In the genomic region with DNA sequence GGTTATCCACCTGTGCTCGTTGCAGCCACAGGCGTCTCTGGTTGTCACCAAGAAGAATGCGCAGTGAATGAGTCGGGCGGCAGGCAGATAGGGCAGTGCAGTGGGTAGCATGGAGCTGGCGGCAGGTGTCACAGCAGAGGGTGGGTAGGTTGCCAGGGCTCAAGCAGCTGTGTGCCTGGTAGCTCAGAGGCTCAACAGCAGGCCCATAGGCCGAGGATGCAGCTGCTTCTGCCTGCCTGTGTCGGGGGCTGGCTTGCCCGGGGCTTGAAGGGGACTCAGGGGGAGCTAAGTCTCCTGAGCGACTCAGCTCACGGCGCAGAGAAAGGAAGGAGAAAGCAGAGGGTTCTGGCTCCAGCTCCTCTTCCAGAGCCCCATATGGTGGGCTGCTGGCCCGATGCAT, we compare ENCODE assay signal across 16 mouse cellular contexts. TPM values are rescaled to one million over a fixed set of nuclear protein-coding genes. Genes with fewer than 3 reads are reported as not detected.
DNase-seq lines count a peak whose midpoint lies in the region; ATAC-seq and TF ChIP-seq lines count a peak whose summit lies in the region.
"Had no signal": no experiment of that assay in that cellular context is flagged by ENCODE, and none has a peak within 500 bp of the region (broad histone marks: within the 10 kb centered on the region; RNA-seq: fewer than 3 reads in every experiment).

No protein-coding gene starts in this region.

- ATAC-seq in kidney, embryonic 14.5 days (ENCODE audit: low FRiP score, low TSS enrichment) = no peak
- ATAC-seq in midbrain, postnatal 0 days (ENCODE audit: low FRiP score) = no peak
- no peak for ATAC-seq in midbrain, embryonic 15.5 days (replicated peaks)
- ATAC-seq: forebrain, postnatal 0 days had no signal

- H3K27ac ChIP-seq in kidney, embryonic 14.5 days (ENCODE audit: low read depth, low read length) = no peak overlapping the region
- no peak overlapping the region for H3K27ac ChIP-seq in midbrain, postnatal 0 days (ENCODE audit: low read depth, low read length)
- H3K27ac ChIP-seq in midbrain, embryonic 15.5 days = no peak overlapping the region
- H3K27ac ChIP-seq in embryonic facial prominence, embryonic 10.5 days (replicated peaks) = no peak overlapping the region
- H3K27ac ChIP-seq: heart, adult 2 months; neural tube, embryonic 15.5 days had no signal

- H3K4me2 ChIP-seq in kidney, embryonic 14.5 days (replicated peaks; ENCODE audit: low read depth, low read length) = no peak overlapping the region
- H3K4me2 ChIP-seq in midbrain, postnatal 0 days (ENCODE audit: low read depth, low read length, poor library complexity, severe bottlenecking) = no peak overlapping the region
- H3K4me2 ChIP-seq in midbrain, embryonic 15.5 days = no peak overlapping the region
- H3K4me2 ChIP-seq: neural tube, embryonic 15.5 days had no signal

- peaks cover 13% of the 10 kb centered on the region for H3K4me1 ChIP-seq in kidney, embryonic 14.5 days (ENCODE audit: control insufficient read depth, insufficient read depth, low read length)
- H3K4me1 ChIP-seq in midbrain, postnatal 0 days (ENCODE audit: insufficient read depth, low read length) = peaks cover 5% of the 10 kb centered on the region; the same call in 1 of the 2 replicates
- H3K4me1 ChIP-seq in midbrain, embryonic 15.5 days = peaks cover 21% of the 10 kb centered on the region
- peaks cover 30% of the 10 kb centered on the region for H3K4me1 ChIP-seq in embryonic facial prominence, embryonic 10.5 days

- 0 out of 2 replicates have a peak overlapping the region, but pooled peaks have one; percentile 1 for H3K9ac ChIP-seq in kidney, embryonic 14.5 days (ENCODE audit: low read depth, low read length)
- no peak overlapping the region for H3K9ac ChIP-seq in midbrain, postnatal 0 days (replicated peaks; ENCODE audit: low read length, poor library complexity, severe bottlenecking)
- H3K9ac ChIP-seq in midbrain, embryonic 15.5 days = no peak overlapping the region
- H3K9ac ChIP-seq: forebrain, postnatal 0 days; neural tube, embryonic 15.5 days had no signal

- H3K4me3 ChIP-seq in kidney, embryonic 14.5 days (ENCODE audit: low read length) = no peak overlapping the region
- H3K4me3 ChIP-seq in midbrain, postnatal 0 days (ENCODE audit: low read depth, low read length) = no peak overlapping the region
- no peak overlapping the region for H3K4me3 ChIP-seq in midbrain, embryonic 15.5 days
- H3K4me3 ChIP-seq in embryonic facial prominence, embryonic 10.5 days = 0 out of 2 replicates have a peak overlapping the region, but pooled peaks have one; percentile 8
- H3K4me3 ChIP-seq: heart, adult 2 months; neural tube, embryonic 15.5 days had no signal

- no peak for DNase-seq in kidney, adult 11 months
- peak; percentile 18 for DNase-seq in midbrain, postnatal 0 days (ENCODE audit: low spot score)
- no peak for DNase-seq in embryonic facial prominence, embryonic 10.5 days (ENCODE audit: low spot score)
- DNase-seq in left cerebral cortex, postnatal 4 days = peak; percentile 54
- no peak for DNase-seq in embryo, embryonic 10.5 days (ENCODE audit: low spot score)
- DNase-seq: cerebellum, postnatal 25 days; forebrain, postnatal 0 days; heart, adult 2 months; kidney, adult 2 months; kidney, postnatal 25 days; lung, adult 18-20 months; spleen, adult 18-20 months had no signal

- peaks cover 13% of the 10 kb centered on the region for H3K27me3 ChIP-seq in kidney, embryonic 14.5 days (ENCODE audit: control insufficient read depth, insufficient read depth, low read length)
- no peaks in the 10 kb centered on the region for H3K27me3 ChIP-seq in midbrain, postnatal 0 days (ENCODE audit: insufficient read depth, low read length)
- peaks cover 13% of the 10 kb centered on the region; the same call in 1 of the 2 replicates for H3K27me3 ChIP-seq in midbrain, embryonic 15.5 days (replicated peaks)
- peaks cover 51% of the 10 kb centered on the region for H3K27me3 ChIP-seq in embryonic facial prominence, embryonic 10.5 days (replicated peaks; ENCODE audit: low read depth, poor library complexity, severe bottlenecking)

- H3K9me3 ChIP-seq in kidney, embryonic 14.5 days (ENCODE audit: control insufficient read depth, low read length) = no peaks in the 10 kb centered on the region
- no peaks in the 10 kb centered on the region for H3K9me3 ChIP-seq in midbrain, postnatal 0 days (ENCODE audit: low read length)
- no peaks in the 10 kb centered on the region for H3K9me3 ChIP-seq in midbrain, embryonic 15.5 days
- H3K9me3 ChIP-seq in embryonic facial prominence, embryonic 10.5 days = no peaks in the 10 kb centered on the region
- H3K9me3 ChIP-seq: G1E; neural tube, embryonic 15.5 days had no signal

- no peak for TF ChIP-seq CTCF in midbrain, postnatal 0 days (IDR thresholded peaks at IDR 0.05)

- peaks cover 7% of the 10 kb centered on the region; the same call in 1 of the 2 replicates for H3K36me3 ChIP-seq in kidney, embryonic 14.5 days (ENCODE audit: control insufficient read depth, insufficient read depth, low read length)
- 0 out of 2 replicates have a peak, but pooled peaks cover 3% of the 10 kb centered on the region for H3K36me3 ChIP-seq in midbrain, postnatal 0 days (ENCODE audit: insufficient read depth, low read length)
- H3K36me3 ChIP-seq in midbrain, embryonic 15.5 days (replicated peaks) = peaks cover 8% of the 10 kb centered on the region; the same call in 1 of the 2 replicates
- H3K36me3 ChIP-seq in embryonic facial prominence, embryonic 10.5 days (replicated peaks) = peaks cover 28% of the 10 kb centered on the region

- WGBS in kidney, embryonic 14.5 days = 64% methylated on average over 13 of the region's 13 CpGs
- WGBS in midbrain, postnatal 0 days = 54% methylated on average over 13 of the region's 13 CpGs
- 56% methylated on average over 13 of the region's 13 CpGs for WGBS in midbrain, embryonic 15.5 days
- 65% methylated on average over 13 of the region's 13 CpGs for WGBS in embryonic facial prominence, embryonic 10.5 days

- intact Hi-C loops in left cerebral cortex, postnatal 4 days (cut with DNase I) = no loop called here

RNA-seq across cellular contexts. Expression of a gene that starts 2.7 kb away (rescaled TPM):
- 2.2 and 3.2 TPM in 2 replicates for polyA plus RNA-seq in kidney, embryonic 14.5 days (2014; fragmentation: Nextera tagmentation; extraction: Ambion mirVana)
- 13.6 and 19.6 TPM in 2 replicates for total RNA-seq in midbrain, postnatal 0 days (2014; rRNA removed)
- polyA plus RNA-seq in midbrain, postnatal 0 days (2015; fragmentation: Nextera tagmentation; extraction: Ambion mirVana) = 14.3 and 16.8 TPM in 2 replicates
- polyA plus RNA-seq in midbrain, embryonic 15.5 days (2015; fragmentation: Nextera tagmentation; extraction: Ambion mirVana) = 7.4 and 8.1 TPM in 2 replicates
- 1.6 and 3.0 TPM in 2 replicates for polyA plus RNA-seq in embryonic facial prominence, embryonic 10.5 days (2016; fragmentation: Nextera tagmentation; extraction: Ambion mirVana)
- 10 to 100 TPM; 22.6 to 28.6 TPM for total RNA-seq in left cerebral cortex, postnatal 4 days (2021)

RNA-seq across cellular contexts. Expression of a gene that starts 8.7 kb away (rescaled TPM):
- polyA plus RNA-seq in kidney, embryonic 14.5 days (2014; fragmentation: Nextera tagmentation; extraction: Ambion mirVana) = 33.5 and 36.4 TPM in 2 replicates
- 70.3 and 86.5 TPM in 2 replicates for total RNA-seq in midbrain, postnatal 0 days (2014; rRNA removed)
- polyA plus RNA-seq in midbrain, postnatal 0 days (2015; fragmentation: Nextera tagmentation; extraction: Ambion mirVana) = 57.8 and 67.0 TPM in 2 replicates
- polyA plus RNA-seq in midbrain, embryonic 15.5 days (2015; fragmentation: Nextera tagmentation; extraction: Ambion mirVana) = 52.6 and 55.0 TPM in 2 replicates
- 35.1 and 36.4 TPM in 2 replicates for polyA plus RNA-seq in embryonic facial prominence, embryonic 10.5 days (2016; fragmentation: Nextera tagmentation; extraction: Ambion mirVana)
- 10 to 100 TPM; 84.6 to 91.6 TPM for total RNA-seq in left cerebral cortex, postnatal 4 days (2021)

RNA-seq across cellular contexts. Expression of a gene that starts 20.7 kb away (rescaled TPM):
- polyA plus RNA-seq in kidney, embryonic 14.5 days (2014; fragmentation: Nextera tagmentation; extraction: Ambion mirVana) = 5.1 and 5.8 TPM in 2 replicates
- total RNA-seq in midbrain, postnatal 0 days (2014; rRNA removed) = 4.9 and 7.3 TPM in 2 replicates
- 9.2 and 9.3 TPM in 2 replicates for polyA plus RNA-seq in midbrain, postnatal 0 days (2015; fragmentation: Nextera tagmentation; extraction: Ambion mirVana)
- polyA plus RNA-seq in midbrain, embryonic 15.5 days (2015; fragmentation: Nextera tagmentation; extraction: Ambion mirVana) = 8.0 and 8.1 TPM in 2 replicates
- 5.4 and 5.9 TPM in 2 replicates for polyA plus RNA-seq in embryonic facial prominence, embryonic 10.5 days (2016; fragmentation: Nextera tagmentation; extraction: Ambion mirVana)
- 1 to 10 TPM; 7.3 to 8.9 TPM for total RNA-seq in left cerebral cortex, postnatal 4 days (2021)

RNA-seq across cellular contexts. Expression of a gene that starts 20.7 kb away (rescaled TPM):
- 17.2 and 20.4 TPM in 2 replicates for polyA plus RNA-seq in kidney, embryonic 14.5 days (2014; fragmentation: Nextera tagmentation; extraction: Ambion mirVana)
- total RNA-seq in midbrain, postnatal 0 days (2014; rRNA removed) = 37.9 and 42.1 TPM in 2 replicates
- polyA plus RNA-seq in midbrain, postnatal 0 days (2015; fragmentation: Nextera tagmentation; extraction: Ambion mirVana) = 15.4 and 17.8 TPM in 2 replicates
- 28.2 and 30.3 TPM in 2 replicates for polyA plus RNA-seq in midbrain, embryonic 15.5 days (2015; fragmentation: Nextera tagmentation; extraction: Ambion mirVana)
- 29.4 and 31.1 TPM in 2 replicates for polyA plus RNA-seq in embryonic facial prominence, embryonic 10.5 days (2016; fragmentation: Nextera tagmentation; extraction: Ambion mirVana)
- total RNA-seq in left cerebral cortex, postnatal 4 days (2021) = 10 to 100 TPM; 32.0 to 34.1 TPM

RNA-seq across cellular contexts. Expression of a gene that starts 20.7 kb away (rescaled TPM):
- polyA plus RNA-seq in kidney, embryonic 14.5 days (2014; fragmentation: Nextera tagmentation; extraction: Ambion mirVana) = 78.5 and 85.2 TPM in 2 replicates
- total RNA-seq in midbrain, postnatal 0 days (2014; rRNA removed) = 206 and 212 TPM in 2 replicates
- polyA plus RNA-seq in midbrain, postnatal 0 days (2015; fragmentation: Nextera tagmentation; extraction: Ambion mirVana) = 221 and 236 TPM in 2 replicates
- 227 and 235 TPM in 2 replicates for polyA plus RNA-seq in midbrain, embryonic 15.5 days (2015; fragmentation: Nextera tagmentation; extraction: Ambion mirVana)
- 131 and 136 TPM in 2 replicates for polyA plus RNA-seq in embryonic facial prominence, embryonic 10.5 days (2016; fragmentation: Nextera tagmentation; extraction: Ambion mirVana)
- total RNA-seq in left cerebral cortex, postnatal 4 days (2021) = 100 to 1,000 TPM; 103 to 129 TPM

Comparison
In these comparisons a context has a peak if more than half of its experiments do, and no peak if none do; other contexts are left out.
1. DNase-seq: peak in midbrain, postnatal 0 days (single experiment) and left cerebral cortex, postnatal 4 days (single experiment); none in kidney, adult 11 months (single experiment), embryonic facial prominence, embryonic 10.5 days (single experiment) and embryo, embryonic 10.5 days (single experiment).